Comparison of ENCODE assay signal across 10 mouse cellular contexts in the genomic region with DNA sequence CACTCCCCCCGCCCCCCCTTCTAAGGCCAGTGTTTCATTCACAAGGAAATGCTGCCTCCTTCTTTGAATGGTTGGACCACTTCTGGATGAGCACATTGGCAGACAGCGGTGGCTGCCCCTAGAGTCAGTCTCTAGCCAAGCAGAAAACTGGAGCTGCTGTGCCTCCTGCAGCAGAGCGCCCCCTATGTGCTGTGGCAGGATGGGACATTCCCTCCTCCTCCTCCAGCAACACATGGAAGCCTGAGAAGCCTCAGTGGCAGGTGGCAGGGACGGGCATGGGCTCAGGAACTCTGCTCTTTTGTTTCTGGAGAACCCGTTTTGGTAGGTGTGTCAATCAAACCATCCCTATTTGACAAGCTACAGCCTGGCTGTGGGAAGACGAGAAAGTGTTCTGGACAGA. TPM values are rescaled to one million over a fixed set of nuclear protein-coding genes. Genes with fewer than 3 reads are reported as not detected.
DNase-seq lines count a peak whose midpoint lies in the region; ATAC-seq and TF ChIP-seq lines count a peak whose summit lies in the region.
"Had no signal": no experiment of that assay in that cellular context is flagged by ENCODE, and none has a peak within 500 bp of the region (broad histone marks: within the 10 kb centered on the region; RNA-seq: fewer than 3 reads in every experiment).

No protein-coding gene starts in this region.

- H3K4me2 ChIP-seq in heart, embryonic 11.5 days: no peak overlapping the region
- H3K4me2 ChIP-seq: liver, embryonic 15.5 days had no signal

- ATAC-seq in heart, embryonic 11.5 days (replicated peaks; ENCODE audit: insufficient number of reproducible peaks, low FRiP score, low TSS enrichment): no peak

- WGBS in heart, embryonic 11.5 days (ENCODE audit: insufficient replicate concordance): 68% methylated on average over 6 of the region's 6 CpGs

- TF ChIP-seq POLR2A in testis, adult 2 months (IDR thresholded peaks at IDR 0.05; ENCODE audit: control insufficient read depth, low read depth, low read length): no peak

- H3K36me3 ChIP-seq in heart, embryonic 11.5 days (ENCODE audit: control insufficient read depth, insufficient read depth, low read length): no peaks in the 10 kb centered on the region
- no peaks in the 10 kb centered on the region for H3K36me3 ChIP-seq in testis, adult 2 months (ENCODE audit: control insufficient read depth, insufficient read depth, low read length)

- H3K4me1 ChIP-seq in heart, embryonic 11.5 days (ENCODE audit: control insufficient read depth, insufficient read depth, low read length): peaks cover 57% of the 10 kb centered on the region
- H3K4me1 ChIP-seq in testis, adult 2 months (ENCODE audit: control insufficient read depth, insufficient read depth, low read length): peaks cover 18% of the 10 kb centered on the region

- H3K27me3 ChIP-seq in heart, embryonic 11.5 days (ENCODE audit: control insufficient read depth, insufficient read depth, low read length): no peaks in the 10 kb centered on the region
- H3K27me3 ChIP-seq in testis, adult 2 months (ENCODE audit: control insufficient read depth, insufficient read depth, low read length): no peaks in the 10 kb centered on the region
- H3K27me3 ChIP-seq: liver, embryonic 15.5 days had no signal

- no peak overlapping the region for H3K4me3 ChIP-seq in heart, embryonic 11.5 days (ENCODE audit: low read depth, low read length)
- no peak overlapping the region for H3K4me3 ChIP-seq in testis, adult 2 months (ENCODE audit: control insufficient read depth, low read depth, low read length)
- H3K4me3 ChIP-seq: liver, embryonic 15.5 days had no signal

- H3K9me3 ChIP-seq in heart, embryonic 11.5 days (replicated peaks; ENCODE audit: control insufficient read depth, low read length): no peaks in the 10 kb centered on the region
- H3K9me3 ChIP-seq: liver, embryonic 15.5 days had no signal

- 0 out of 2 replicates have a peak overlapping the region, but pooled peaks have one; percentile 5 for H3K27ac ChIP-seq in heart, embryonic 11.5 days (ENCODE audit: low read depth, low read length)
- no peak overlapping the region for H3K27ac ChIP-seq in testis, adult 2 months (ENCODE audit: control insufficient read depth, insufficient read depth, low read depth, low read length)
- H3K27ac ChIP-seq: liver, embryonic 15.5 days had no signal

- DNase-seq in heart, adult 11 months: no peak
- DNase-seq in testis, postnatal 10 days (ENCODE audit: low spot score): no peak
- DNase-seq in induced T-regulatory cell, adult 2 months (ENCODE audit: low read depth): peak; percentile 34
- peak; percentile 20 to 24 for DNase-seq in thymus, postnatal 36 days
- DNase-seq in right cerebral cortex, postnatal 10 days (ENCODE audit: low spot score in 2 of 2): no peak
- no peak for DNase-seq in spleen, adult 12 weeks (ENCODE audit: low spot score)

- peak; percentile 58; the same call in 1 of the 2 replicates for TF ChIP-seq CTCF in testis, adult 2 months (IDR thresholded peaks at IDR 0.05; ENCODE audit: control insufficient read depth, insufficient read depth, insufficient replicate concordance, low read depth, low read length)

- no peak overlapping the region for H3K9ac ChIP-seq in heart, embryonic 11.5 days (ENCODE audit: low read depth, low read length)
- H3K9ac ChIP-seq: liver, embryonic 15.5 days had no signal

RNA-seq across cellular contexts. Expression of a gene that starts 5.8 kb away (rescaled TPM):
- polyA plus RNA-seq in heart, embryonic 11.5 days (2014; fragmentation: Nextera tagmentation; extraction: Ambion mirVana): 18.8 and 21.4 TPM in 2 replicates
- 3.0 and 3.2 TPM in 2 replicates for polyA plus RNA-seq in testis, adult 2 months (2012; rRNA removed)

RNA-seq across cellular contexts. Expression of a gene that starts 42.3 kb away (rescaled TPM):
- 31.9 and 38.6 TPM in 2 replicates for polyA plus RNA-seq in heart, embryonic 11.5 days (2014; fragmentation: Nextera tagmentation; extraction: Ambion mirVana)
- 26.2 and 31.0 TPM in 2 replicates for polyA plus RNA-seq in testis, adult 2 months (2012; rRNA removed)

RNA-seq across cellular contexts. Expression of a gene that starts 44.8 kb away (rescaled TPM):
- polyA plus RNA-seq in heart, embryonic 11.5 days (2014; fragmentation: Nextera tagmentation; extraction: Ambion mirVana): 0.41 and 0.73 TPM in 2 replicates
- 0.10 and 0.13 TPM in 2 replicates for polyA plus RNA-seq in testis, adult 2 months (2012; rRNA removed)

RNA-seq across cellular contexts. Expression of a gene that starts 44.9 kb away (rescaled TPM):
- polyA plus RNA-seq in heart, embryonic 11.5 days (2014; fragmentation: Nextera tagmentation; extraction: Ambion mirVana): 0.29 TPM in 1 of 2 replicates, not detected in the other
- polyA plus RNA-seq in testis, adult 2 months (2012; rRNA removed): not detected in 2 replicates
- polyA plus RNA-seq: gonadal fat pad, adult 2 months had no signal

RNA-seq across cellular contexts. Expression of a gene that starts 54.6 kb away (rescaled TPM):
- polyA plus RNA-seq in heart, embryonic 11.5 days (2014; fragmentation: Nextera tagmentation; extraction: Ambion mirVana): not detected in 2 replicates
- 11.1 and 13.4 TPM in 2 replicates for polyA plus RNA-seq in testis, adult 2 months (2012; rRNA removed)
- polyA plus RNA-seq: gonadal fat pad, adult 2 months; liver, embryonic 15.5 days had no signal

Comparison
In these comparisons a context has a peak if more than half of its experiments do, and no peak if none do; other contexts are left out.
1. DNase-seq: peak in induced T-regulatory cell, adult 2 months (single experiment) and thymus, postnatal 36 days (2 of 2); none in heart, adult 11 months (single experiment), testis, postnatal 10 days (single experiment), right cerebral cortex, postnatal 10 days (0 of 2) and spleen, adult 12 weeks (single experiment).